Mouse (Mus musculus) cerebellum, adult 2 months (tissue): ENCODE results near the gene Rab3c.

Experiments used
- CTCF ChIP-seq: fragments of 200-500 bp; IDR thresholded peaks from 2 replicates; pipeline ENCODE4 v1.5.1; 2011; ENCODE audit warnings: low read depth, mild to moderate bottlenecking, control low read depth, low read length, moderate library complexity, borderline replicate concordance; ENCODE audit not compliant: insufficient read depth
- POLR2A ChIP-seq: fragments of 200-500 bp; IDR thresholded peaks from 2 replicates; pipeline ENCODE4 v1.6.1; 2011; ENCODE audit warnings: low read length, control low read depth, borderline replicate concordance; ENCODE audit not compliant: insufficient read depth

- no peak for TF ChIP-seq POLR2A
- TF ChIP-seq CTCF: no peak
These were observed 135.3 kb downstream of the Rab3c start for GRCm38 (mm10) chr13:110145545-110145944.
